Mouse (Mus musculus): ENCODE results near the gene Gpr22.

- no peak for TF ChIP-seq POLR2A (IDR thresholded peaks at IDR 0.05; ENCODE audit: control insufficient read depth, extremely low read depth, insufficient read depth, low read length, poor library complexity)
- TF ChIP-seq CTCF (IDR thresholded peaks at IDR 0.05; ENCODE audit: borderline replicate concordance, control insufficient read depth, extremely low read depth, insufficient read depth, low read length, poor library complexity): no peak
Observed at GRCm38 (mm10) chr12:31703904-31704303, 9.8 kb downstream of the Gpr22 start.

Data from thymus, adult 2 months (tissue).